Mouse (Mus musculus): ENCODE measurements around the gene BC030867. TPM values are rescaled to one million over a fixed set of nuclear protein-coding genes. Genes with fewer than 3 reads are reported as not detected.
A peak's percentile ranks its signal among the peaks of the same experiment; 100 is the strongest.

The BC030867 gene
- total and polyA plus RNA-seq, 3 experiments: 20.0 to 51.7 (median 36.2) TPM

GRCm38 (mm10) chr11:102221954-102222351 is 26.7 kb upstream of the BC030867 start (continued):
- TF ChIP-seq USF1 (IDR thresholded peaks at IDR 0.05; ENCODE audit: low read depth, low read length): peak; percentile 91

- no peaks in the 10 kb centered on the region for H3K9me3 ChIP-seq (replicated peaks; ENCODE audit: insufficient read depth, low read length)
- no peaks in the 10 kb centered on the region for H3K79me2 ChIP-seq (ENCODE audit: control insufficient read depth, insufficient read depth, low read length, poor library complexity)
- peak; percentile 83 for DNase-seq (ENCODE audit: low read depth, low spot score)
- no peak for TF ChIP-seq ZNF384 (IDR thresholded peaks at IDR 0.05; ENCODE audit: low read depth, low read length)
- TF ChIP-seq ELF1 (IDR thresholded peaks at IDR 0.05; ENCODE audit: low read depth, low read length): 0 out of 2 replicates have a peak, but pooled peaks have one; percentile 6
- 0 out of 2 replicates have a peak, but pooled peaks have one; percentile 20 for TF ChIP-seq HCFC1 (IDR thresholded peaks at IDR 0.05; ENCODE audit: low read depth, low read length)
- no peak for TF ChIP-seq NRF1 (IDR thresholded peaks at IDR 0.05; ENCODE audit: insufficient read depth, low read depth, low read length, poor library complexity, severe bottlenecking)
- no peak for TF ChIP-seq GABPA (IDR thresholded peaks at IDR 0.05; ENCODE audit: low read depth, low read length)
- TF ChIP-seq POLR2AphosphoS5 (IDR thresholded peaks at IDR 0.05; ENCODE audit: borderline replicate concordance, low read depth, low read length): no peak
- peak; percentile 81 for TF ChIP-seq SMC3 (IDR thresholded peaks at IDR 0.05; ENCODE audit: low read depth, low read length)
- TF ChIP-seq TCF12 (IDR thresholded peaks at IDR 0.05; ENCODE audit: low read depth, low read length): no peak
- TF ChIP-seq CTCF (IDR thresholded peaks at IDR 0.05 in 2 of 3, conservative IDR thresholded peaks at IDR 0.05 in 1 of 3; ENCODE audit: control insufficient read depth in 1 of 3, insufficient read depth in 1 of 3, low read depth in 2 of 3, low read length in 3 of 3, poor library complexity in 1 of 3, severe bottlenecking in 1 of 3): peak; percentile 74 to 85 (median 84)
- no peak for TF ChIP-seq ZKSCAN1 (IDR thresholded peaks at IDR 0.05; ENCODE audit: low read depth, low read length)
- no peak for TF ChIP-seq POLR2AphosphoS2 (IDR thresholded peaks at IDR 0.05; ENCODE audit: low read length)
- no peak for TF ChIP-seq MYB (IDR thresholded peaks at IDR 0.05; ENCODE audit: low read depth, low read length)
- no peak for TF ChIP-seq JUND (IDR thresholded peaks at IDR 0.05; ENCODE audit: low read depth, low read length)
- TF ChIP-seq RAD21 (IDR thresholded peaks at IDR 0.05; ENCODE audit: low read depth, low read length): peak; percentile 82
- peak; percentile 65 for TF ChIP-seq ZC3H11A (IDR thresholded peaks at IDR 0.05; ENCODE audit: low read depth, low read length)
- peak; percentile 87 for TF ChIP-seq MAZ (IDR thresholded peaks at IDR 0.05; ENCODE audit: low read depth, low read length)
- TF ChIP-seq TAL1 (IDR thresholded peaks at IDR 0.05; ENCODE audit: low read length): no peak
- H3K36me3 ChIP-seq (ENCODE audit: control insufficient read depth in 1 of 2, insufficient read depth in 2 of 2, low read length in 2 of 2): peaks cover 0 to 34% of the 10 kb centered on the region in 2 experiments; a peak in 2 of 4 replicates
- H3K27ac ChIP-seq (ENCODE audit: control insufficient read depth, low read depth, low read length): no peak overlapping the region
- H3K9ac ChIP-seq (ENCODE audit: control insufficient read depth, low read depth, low read length, poor library complexity, severe bottlenecking): no peak overlapping the region
- peaks cover 27 to 54% of the 10 kb centered on the region in 2 experiments for H3K4me1 ChIP-seq (ENCODE audit: control insufficient read depth in 1 of 2, insufficient read depth in 2 of 2, low read length in 2 of 2)
- no peaks in the 10 kb centered on the region for H3K27me3 ChIP-seq (ENCODE audit: control insufficient read depth in 1 of 2, insufficient read depth in 2 of 2, low read length in 2 of 2)
- H3K4me3 ChIP-seq (ENCODE audit: control insufficient read depth in 1 of 2, insufficient read depth in 1 of 2, low read depth in 2 of 2, low read length in 2 of 2): no peak overlapping the region
Measured at GRCm38 (mm10) chr11:102223166-102223565, 25.5 kb upstream of the BC030867 start.

DNA sequence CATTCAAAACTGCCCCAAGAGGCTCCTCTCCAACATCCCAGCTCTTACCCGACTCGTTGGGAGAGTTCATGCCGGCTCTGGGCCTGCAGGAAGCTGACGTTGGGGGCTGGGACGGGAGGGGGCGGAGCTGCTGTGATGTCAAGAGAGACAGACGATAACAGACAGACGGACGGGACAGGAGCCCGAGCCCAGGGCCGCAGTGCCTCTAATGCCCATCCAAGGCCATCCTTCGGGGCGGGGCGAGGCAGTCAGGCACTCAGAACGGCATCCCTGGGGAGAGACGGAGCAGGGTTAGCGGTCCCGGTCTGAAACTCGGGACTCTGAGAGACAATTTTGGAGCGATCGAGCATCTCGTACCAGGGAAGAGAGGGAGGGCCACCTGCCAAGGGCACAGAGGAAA is 24.0 kb upstream of the BC030867 start:
- Histone ChIP-seq H3K27me3 (ENCODE audit: control insufficient read depth in 1 of 2, insufficient read depth in 2 of 2, low read length in 2 of 2) (no peaks in the 10 kb centered on the region), H3K27ac (ENCODE audit: control insufficient read depth, low read depth, low read length) (no peak overlapping the region), H3K4me3 (ENCODE audit: control insufficient read depth in 1 of 2, insufficient read depth in 1 of 2, low read depth in 2 of 2, low read length in 2 of 2) (no peak overlapping the region), H3K9ac (ENCODE audit: control insufficient read depth, low read depth, low read length, poor library complexity, severe bottlenecking) (no peak overlapping the region), H3K36me3 (ENCODE audit: control insufficient read depth in 1 of 2, insufficient read depth in 2 of 2, low read length in 2 of 2) (peaks cover 0 to 25% of the 10 kb centered on the region in 2 experiments; a peak in 2 of 4 replicates), H3K79me2 (ENCODE audit: control insufficient read depth, insufficient read depth, low read length, poor library complexity) (no peaks in the 10 kb centered on the region; the same call in 1 of the 2 replicates), H3K4me1 (ENCODE audit: control insufficient read depth in 1 of 2, insufficient read depth in 2 of 2, low read length in 2 of 2) (peaks cover 26 to 55% of the 10 kb centered on the region in 2 experiments), H3K9me3 (replicated peaks; ENCODE audit: insufficient read depth, low read length) (no peaks in the 10 kb centered on the region)
- no peak for DNase-seq (ENCODE audit: low read depth, low spot score)
- TF ChIP-seq TCF12 (IDR thresholded peaks at IDR 0.05; ENCODE audit: low read depth, low read length) (no peak), USF1 (IDR thresholded peaks at IDR 0.05; ENCODE audit: low read depth, low read length) (no peak)
